Mouse (Mus musculus) right cerebral cortex, adult 18-20 months (tissue): ENCODE data around the gene Accs.
A peak's percentile ranks its signal among the peaks of the same experiment; 100 is the strongest.

Experiments
- DNase-seq: peaks from one replicate; pipeline ENCODE4 v3.0.0; 2022; ENCODE audit warnings: mixed read lengths

Gene Accs

GRCm38 (mm10) chr2:93851303-93851702, 1.6 kb upstream of the Accs start:
- DNase-seq, result no peak

- DNase-seq, result no peak
Measured at GRCm38 (mm10) chr2:93850317-93850944, 688 bp upstream of the Accs start.

- DNase-seq, result no peak
Measured at GRCm38 (mm10) chr2:93841349-93841748, 8.4 kb downstream of the Accs start.

- no peak for DNase-seq
Measured at GRCm38 (mm10) chr2:93840109-93840508, 9.6 kb downstream of the Accs start.

GRCm38 (mm10) chr2:93838931-93839330, 10.8 kb downstream of the Accs start:
- no peak for DNase-seq

DNA sequence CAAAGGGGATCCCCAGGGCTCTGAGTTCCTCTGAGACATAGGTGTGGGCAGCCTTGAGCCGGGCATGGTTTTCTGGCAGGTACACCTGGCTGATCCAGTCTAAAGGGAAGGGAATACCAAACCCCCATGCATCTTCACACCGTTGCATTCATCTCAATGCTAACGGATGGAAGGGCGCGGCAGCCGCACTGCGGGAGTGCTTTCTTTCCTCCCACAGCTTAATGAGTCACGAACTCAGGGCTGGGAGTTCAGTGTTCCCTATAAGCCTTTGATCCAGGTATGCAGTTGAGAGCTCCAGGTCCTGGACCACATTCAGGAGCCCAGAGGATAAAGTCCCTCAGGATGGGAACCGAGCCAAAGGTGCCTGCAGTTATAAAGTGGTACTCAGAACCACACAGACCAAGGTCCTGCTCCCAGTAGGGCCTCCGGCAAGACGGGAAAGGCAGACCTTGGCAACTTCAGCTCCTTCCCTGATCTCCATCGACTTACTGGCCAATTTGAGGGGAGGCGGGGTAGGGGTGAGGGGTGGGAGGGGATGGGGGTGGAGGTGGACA, 13.4 kb downstream of the Accs start:
- DNase-seq, result no peak

- no peak for DNase-seq
Measured at GRCm38 (mm10) chr2:93835596-93835995, 14.1 kb downstream of the Accs start.

DNA sequence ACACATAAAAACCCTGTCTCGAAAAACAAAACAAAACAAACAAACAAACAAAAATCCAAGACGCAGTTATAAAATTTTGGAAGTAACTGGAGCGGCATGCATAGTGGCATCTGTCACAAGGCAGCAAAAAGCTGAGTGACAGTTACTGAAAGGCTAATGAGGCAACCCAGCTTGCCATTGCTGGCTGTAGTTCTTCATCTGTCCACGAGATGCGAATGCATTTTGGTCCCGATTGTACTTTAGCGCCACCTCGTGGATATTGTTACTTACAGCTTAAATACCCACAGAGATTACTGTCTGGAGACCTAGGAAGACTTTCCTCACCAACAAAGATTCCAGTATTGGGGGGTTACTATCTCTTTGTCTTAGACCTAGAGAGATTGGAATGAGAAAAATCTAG, 26.2 kb downstream of the Accs start:
- DNase-seq, result peak; percentile 70

DNA sequence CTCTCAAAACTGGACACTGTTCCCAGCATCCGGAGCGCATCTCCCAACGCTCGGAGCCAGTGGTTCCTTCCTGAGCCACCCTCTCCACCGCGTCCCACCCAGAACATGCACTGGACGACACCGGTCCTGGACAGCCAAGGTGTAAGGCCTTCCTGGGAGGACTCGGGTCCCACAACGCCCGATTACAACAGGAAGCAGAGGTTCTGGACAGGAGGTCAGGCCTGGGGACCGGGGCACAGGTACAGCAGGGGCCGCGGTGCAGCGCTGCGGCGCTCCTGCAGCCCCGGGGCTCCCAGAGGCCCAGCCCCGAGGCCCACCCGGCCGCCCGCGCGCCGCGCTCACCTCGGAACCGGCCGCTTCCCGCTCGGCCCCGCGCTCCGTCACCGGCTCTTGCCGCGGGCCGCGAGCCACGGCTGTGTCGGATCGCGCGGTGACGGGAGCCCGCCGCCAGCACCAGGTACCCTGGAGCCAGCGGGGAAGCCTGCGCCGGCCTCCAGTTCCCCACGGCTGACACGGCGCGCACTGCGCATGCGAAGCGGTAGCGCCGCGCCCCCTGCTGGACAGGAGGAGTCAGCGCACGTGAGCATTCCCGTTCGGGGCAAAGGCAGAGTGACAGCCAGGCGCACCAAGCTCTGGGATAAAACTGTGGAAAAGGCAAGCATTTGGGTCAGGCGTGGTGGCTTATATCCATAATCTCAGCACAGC, 27.5 kb downstream of the Accs start, which contains the start of gene Ext2:
Gene Ext2 (minus strand): TSS at position 524 of the 705 bp plus-strand sequence.
- peak; percentile 90 for DNase-seq

- DNase-seq, result no peak
Measured at GRCm38 (mm10) chr2:93817791-93818190, 32.0 kb downstream of the Accs start.

- DNase-seq, result no peak
Measured at GRCm38 (mm10) chr2:93813343-93813742, 36.4 kb downstream of the Accs start.

GRCm38 (mm10) chr2:93811812-93812211, 37.9 kb downstream of the Accs start:
- peak; percentile 43 for DNase-seq

DNA sequence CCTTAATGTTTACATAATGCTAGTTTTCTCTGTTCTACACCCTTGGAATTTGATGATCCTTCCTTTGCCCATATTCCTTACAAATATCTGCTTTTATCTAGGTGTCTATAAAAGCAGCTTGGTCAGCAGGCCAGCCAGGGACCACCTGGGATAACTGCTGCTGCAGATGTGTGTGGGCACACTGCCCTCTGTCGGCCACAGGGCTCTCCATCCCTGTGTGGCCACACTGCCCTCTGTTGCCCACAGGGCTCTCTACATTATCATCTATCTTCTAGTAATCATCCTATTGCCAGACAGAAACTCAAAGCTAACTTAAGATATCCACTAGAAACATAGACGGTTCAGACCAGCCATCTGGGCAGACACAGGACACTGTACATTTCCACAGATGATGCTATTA, 39.8 kb downstream of the Accs start:
- no peak for DNase-seq

DNA sequence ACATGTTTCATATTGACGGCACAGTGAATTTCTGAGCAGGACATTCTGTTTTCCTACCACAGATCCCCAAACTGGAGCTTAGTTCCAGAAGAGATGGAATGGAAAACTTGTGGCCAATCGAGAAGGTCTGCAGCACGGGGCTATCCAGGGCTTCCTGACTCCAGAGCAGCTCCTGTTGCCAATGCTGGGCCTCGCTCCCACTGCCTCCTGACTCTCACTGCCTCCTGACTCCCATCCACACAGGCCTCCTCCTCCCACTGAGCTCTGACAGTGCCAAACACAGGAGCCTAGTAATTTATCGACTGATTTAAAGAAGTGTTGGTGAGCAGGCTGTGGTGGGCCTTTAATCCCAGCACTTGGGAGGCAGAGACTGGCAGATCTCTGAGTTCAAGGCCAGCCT, 41.7 kb downstream of the Accs start:
- DNase-seq, result no peak

- DNase-seq, result no peak
Measured at GRCm38 (mm10) chr2:93807440-93807839, 42.3 kb downstream of the Accs start.

DNA sequence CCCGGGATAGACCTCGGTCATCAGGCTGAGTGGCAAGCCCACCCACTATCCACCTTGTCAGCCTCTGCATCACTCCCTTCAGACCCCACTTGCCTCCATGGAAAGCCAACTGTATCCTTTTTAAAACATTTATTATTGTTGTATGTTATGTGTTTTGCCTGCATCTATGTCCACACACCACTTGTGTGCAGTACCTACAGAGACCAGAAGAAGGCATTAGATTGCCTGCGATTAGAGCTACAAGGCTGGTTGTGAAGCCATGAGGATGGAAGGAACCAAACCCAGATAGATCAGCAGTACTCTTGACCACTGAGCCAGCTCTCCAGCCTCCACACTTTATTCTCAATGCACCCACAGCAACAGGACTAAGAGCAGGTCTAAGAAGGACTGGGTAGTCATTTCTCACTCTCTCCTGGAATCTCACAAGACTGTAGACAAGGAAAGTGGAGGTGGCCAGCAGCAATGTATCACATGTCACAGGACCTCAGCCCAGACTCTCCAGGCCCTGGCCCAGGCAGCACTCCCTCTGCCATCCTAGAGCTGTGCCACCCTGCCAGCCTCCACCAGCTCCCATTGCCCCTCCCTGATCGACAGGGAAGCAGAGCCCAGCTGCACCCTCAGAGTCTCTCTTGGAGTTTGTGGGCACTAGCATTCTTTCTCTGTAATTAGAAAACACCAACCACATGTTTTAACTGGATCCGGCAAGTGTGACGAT, 43.1 kb downstream of the Accs start:
- no peak for DNase-seq

DNA sequence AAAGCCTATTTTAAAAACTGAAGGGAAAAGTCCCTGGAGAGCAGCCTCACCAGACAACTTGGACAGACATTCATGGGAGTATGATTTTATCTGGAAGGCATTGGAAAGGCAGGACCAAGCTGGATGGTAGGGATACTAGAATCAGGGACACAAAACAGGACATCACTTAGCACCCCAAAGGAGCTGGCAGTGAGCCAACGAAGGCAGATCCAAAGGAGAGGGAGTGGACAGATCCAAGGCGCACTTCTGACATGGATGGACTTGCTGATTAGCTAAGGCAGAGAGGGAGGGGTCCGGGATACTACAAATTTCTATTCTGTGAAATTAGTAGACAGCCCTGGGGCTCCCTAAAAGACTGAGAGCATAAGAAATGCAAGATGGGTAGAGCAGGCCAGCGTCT, 44.2 kb downstream of the Accs start:
- DNase-seq, result no peak

- no peak for DNase-seq
Measured at GRCm38 (mm10) chr2:93805066-93805465, 44.7 kb downstream of the Accs start.

GRCm38 (mm10) chr2:93802947-93803346, 46.8 kb downstream of the Accs start:
- DNase-seq, result no peak

- DNase-seq, result no peak
Measured at GRCm38 (mm10) chr2:93801097-93801496, 48.6 kb downstream of the Accs start.

GRCm38 (mm10) chr2:93797162-93797795, 52.5 kb downstream of the Accs start:
- DNase-seq, result no peak

DNA sequence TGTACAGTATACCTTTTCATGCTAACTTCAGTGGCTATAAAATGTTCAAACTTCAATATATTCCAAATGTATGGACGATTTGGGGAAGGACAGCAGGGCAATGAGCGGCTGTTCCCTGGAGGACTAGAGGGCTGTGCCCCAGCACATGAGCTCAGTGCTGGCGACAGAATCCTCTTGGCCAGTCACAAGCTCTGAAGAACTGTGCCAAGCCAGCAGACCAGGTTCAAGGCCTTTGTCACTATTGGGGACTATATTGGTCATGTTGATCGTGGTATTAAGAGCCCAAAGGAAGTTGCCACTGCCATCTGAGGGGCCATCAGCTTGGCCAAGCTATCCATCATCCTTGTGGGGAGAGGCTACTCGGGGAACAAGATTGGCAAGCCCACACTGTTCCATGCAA, 55.4 kb downstream of the Accs start:
- no peak for DNase-seq
